Mouse (Mus musculus) layer of hippocampus, adult 18-20 months (tissue): ENCODE data around the gene Slc12a3. TPM values are rescaled to one million over a fixed set of nuclear protein-coding genes. Genes with fewer than 3 reads are reported as not detected.

Experiments used
- DNase-seq, 2 experiments: peaks; one replicate each; pipeline ENCODE4 v3.0.0; 2022; ENCODE audit warnings: low spot score in 2 of 2
- total RNA-seq, 2 experiments: library from RNA; stranded (reverse); gene quantifications; 2 replicates each; pipeline ENCODE4 v1.2.3; 2021

The Slc12a3 gene
- total RNA-seq, 2 experiments from 2014 or later, result 0.25 to 0.46 TPM

GRCm38 (mm10) chr8:94372955-94373599 is 44.1 kb downstream of the Slc12a3 start:
- no peak for DNase-seq

GRCm38 (mm10) chr8:94375551-94375991 is 46.6 kb downstream of the Slc12a3 start:
- no peak for DNase-seq

GRCm38 (mm10) chr8:94376176-94376575 is 47.2 kb downstream of the Slc12a3 start:
- no peak for DNase-seq

GRCm38 (mm10) chr8:94376580-94376979 is 47.6 kb downstream of the Slc12a3 start:
- DNase-seq, result no peak

DNA sequence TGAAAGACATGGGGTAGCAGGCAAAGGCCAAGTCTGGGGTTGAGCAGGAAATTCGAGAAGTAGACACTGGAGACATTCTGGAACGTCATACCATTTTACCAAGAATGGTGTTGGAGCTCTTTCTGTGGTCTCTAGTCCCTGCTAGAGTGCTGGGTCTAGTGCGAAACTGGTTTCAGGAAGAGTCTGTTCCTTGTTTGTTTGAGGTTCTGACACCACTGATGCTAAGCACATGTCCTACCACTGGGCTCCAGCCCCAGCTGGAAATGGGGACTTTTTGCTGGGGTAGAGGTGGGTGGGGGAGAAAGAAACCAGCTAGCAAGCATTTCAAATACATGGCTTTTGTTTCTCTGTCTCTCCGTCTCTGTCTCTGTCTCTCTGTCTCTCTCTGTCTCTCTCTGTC is 48.0 kb downstream of the Slc12a3 start:
- DNase-seq, result no peak

GRCm38 (mm10) chr8:94377714-94378205 is 48.8 kb downstream of the Slc12a3 start:
- DNase-seq, result no peak

- DNase-seq, result no peak
Observed at GRCm38 (mm10) chr8:94378763-94379415, 49.9 kb downstream of the Slc12a3 start.

GRCm38 (mm10) chr8:94379686-94380085 is 50.7 kb downstream of the Slc12a3 start:
- no peak for DNase-seq

DNA sequence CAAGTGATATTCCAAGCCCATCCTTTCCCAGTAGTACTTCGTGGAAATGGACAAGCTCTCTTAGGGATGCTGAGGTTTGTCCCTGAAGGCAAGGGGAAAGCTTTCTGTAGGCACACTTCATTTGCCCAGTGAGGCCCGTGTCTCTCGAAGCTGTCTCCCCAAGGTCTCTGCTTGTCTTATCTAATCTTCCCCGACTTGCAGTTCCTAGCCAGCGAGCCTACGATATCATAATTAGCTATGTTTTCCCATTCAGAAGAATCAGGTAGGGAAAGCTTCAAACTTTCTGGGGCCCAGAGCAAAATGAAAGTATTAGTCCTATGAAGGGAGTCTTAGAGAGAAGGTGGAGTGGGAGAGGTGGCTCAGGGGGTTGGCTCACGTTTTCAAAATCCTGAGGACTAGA is 55.2 kb downstream of the Slc12a3 start:
- no peak for DNase-seq

DNA sequence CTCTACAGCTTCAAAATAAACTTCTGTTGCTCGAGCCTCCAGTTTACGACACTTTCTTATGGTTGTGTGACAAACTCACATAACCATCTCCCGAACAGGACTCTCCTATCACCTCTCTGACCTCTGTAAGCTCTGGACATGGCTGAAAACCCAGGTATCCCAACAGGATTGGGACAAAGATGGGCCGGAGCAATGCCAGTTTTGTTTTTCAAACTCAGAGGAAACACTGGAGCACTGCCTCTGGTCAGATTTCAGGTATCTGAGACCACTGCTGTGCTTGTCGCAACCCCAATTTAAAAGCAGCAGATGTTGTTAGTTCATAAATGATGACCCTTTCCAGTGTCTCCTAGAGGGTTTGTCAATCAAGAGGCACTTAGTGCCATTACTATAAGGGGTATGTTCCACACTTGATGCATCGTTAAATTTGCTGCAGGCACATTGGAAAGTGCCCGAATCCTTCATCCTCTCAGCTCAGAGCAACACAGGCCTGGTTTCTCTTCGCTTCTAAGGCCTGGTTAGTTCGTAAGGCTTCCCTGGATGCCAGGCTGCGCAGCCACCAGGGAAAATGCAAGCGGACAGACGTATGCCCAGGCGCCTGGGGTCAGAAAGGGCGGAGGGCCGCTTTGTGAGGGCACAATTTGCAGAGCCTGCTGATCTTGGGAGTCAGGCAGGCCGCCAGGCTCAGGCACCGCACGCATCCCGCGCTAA is 56.7 kb downstream of the Slc12a3 start:
- no peak for DNase-seq

DNA sequence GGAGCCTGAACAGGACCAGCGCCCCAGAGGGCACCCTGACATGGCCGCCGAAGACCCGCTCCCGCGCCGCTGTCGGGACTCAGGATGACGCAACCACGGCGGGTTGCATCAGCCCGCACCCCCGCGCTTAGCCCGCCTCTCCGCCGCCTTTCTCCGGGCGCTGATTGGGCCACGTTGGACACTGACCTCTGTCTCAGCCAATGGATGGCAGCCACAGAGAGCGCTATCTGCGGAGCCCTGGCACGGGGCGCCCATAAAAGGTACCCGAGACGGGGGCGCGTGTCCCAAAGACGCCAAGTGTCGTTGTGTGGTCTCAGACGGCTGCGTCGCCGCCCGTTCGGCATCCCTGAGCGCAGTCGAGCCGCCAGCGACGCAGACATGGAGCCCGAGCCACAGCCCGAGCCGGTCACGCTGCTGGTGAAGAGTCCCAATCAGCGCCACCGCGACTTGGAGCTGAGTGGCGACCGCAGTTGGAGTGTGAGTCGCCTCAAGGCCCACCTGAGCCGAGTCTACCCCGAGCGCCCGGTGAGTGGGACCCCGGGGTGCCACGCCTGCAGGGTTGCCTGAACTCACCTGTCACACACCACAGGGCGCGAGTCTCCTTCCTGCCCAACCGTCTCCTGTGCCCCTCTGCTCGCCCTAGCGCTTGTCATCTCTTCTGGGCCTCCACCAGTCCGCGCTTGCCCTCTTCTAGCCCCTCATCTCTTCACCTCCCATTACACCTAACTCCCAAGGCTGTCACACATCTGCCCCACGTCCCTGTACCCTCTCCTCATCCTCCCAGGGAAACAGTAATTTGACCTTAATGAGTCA is 57.4 kb downstream of the Slc12a3 start, which contains the start of gene Herpud1:
Herpud1 (plus strand) TSS at position 225 of the 813 bp plus-strand sequence.
- DNase-seq, result peak; percentile 99

DNA sequence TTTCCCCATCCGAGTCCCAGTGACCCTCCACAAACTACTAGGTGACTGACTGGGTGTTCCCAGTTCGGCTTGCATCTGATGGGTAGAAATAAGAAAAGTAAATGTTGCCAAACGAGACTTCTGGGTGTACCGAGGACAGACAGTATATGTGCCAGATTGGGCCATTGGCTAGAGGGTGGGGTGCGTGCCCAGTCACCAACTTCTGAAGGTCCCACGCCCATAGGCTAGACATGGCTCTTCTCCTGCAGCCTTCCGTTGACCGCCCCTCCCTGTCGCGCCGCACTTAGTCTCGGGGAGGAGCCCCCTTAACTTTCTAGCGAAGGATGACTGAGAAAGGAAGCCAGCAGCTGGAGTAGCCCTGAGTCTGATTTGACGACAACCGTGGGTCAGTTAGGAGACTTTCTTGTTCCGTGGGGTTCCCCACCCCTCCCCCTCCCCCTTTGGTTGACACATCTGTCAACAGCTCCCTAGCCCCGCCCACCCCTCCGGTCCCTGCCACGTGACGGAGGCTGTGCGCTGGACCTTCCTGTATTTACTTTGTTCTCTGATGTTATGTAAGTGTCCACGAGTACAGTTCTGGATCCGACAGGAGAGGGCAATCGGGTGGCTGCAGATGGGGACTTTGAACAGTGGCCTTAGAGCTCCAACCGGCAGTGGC is 58.2 kb downstream of the Slc12a3 start:
- DNase-seq, result peak in 1 of 2 experiments; percentile 79

DNA sequence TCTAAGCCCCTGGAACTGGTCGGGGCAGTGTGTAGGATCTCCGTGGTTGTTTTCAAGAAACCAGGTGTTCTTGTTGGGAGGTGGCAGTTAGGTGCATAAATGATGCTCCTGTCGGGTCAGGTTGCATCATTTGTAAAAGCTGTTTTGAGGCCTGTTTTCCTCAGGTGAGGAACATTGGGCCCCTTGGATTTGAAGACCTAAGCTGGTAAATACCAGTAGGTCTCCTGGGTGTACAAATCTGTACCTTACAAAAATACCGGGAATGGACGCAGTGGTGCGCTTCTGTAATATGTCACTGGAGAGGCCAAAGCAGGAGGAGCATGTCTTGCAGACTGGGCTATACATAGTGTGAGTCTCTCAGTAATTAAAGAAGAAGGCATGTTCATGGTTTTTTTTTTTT is 58.8 kb downstream of the Slc12a3 start:
- no peak for DNase-seq

GRCm38 (mm10) chr8:94389531-94389930 is 60.5 kb downstream of the Slc12a3 start:
- DNase-seq, result no peak

DNA sequence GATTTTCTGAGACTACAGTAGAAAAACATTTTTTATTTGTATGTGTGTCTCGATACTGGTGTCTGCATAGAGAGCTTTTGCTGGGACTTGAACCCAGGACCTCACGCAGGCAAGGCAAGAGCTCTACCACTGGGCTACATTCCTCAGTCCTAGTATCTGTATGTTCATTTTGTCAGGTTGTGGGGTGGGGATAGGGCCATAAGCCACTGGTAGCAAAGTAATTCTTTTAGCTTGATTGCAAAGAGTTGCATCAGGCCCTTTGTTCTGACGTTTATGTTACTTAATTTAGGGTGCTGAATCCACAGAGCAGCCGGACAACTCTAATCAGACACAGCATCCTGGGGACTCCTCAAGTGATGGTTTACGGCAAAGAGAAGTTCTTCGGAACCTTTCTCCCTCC is 61.4 kb downstream of the Slc12a3 start:
- DNase-seq, result no peak

DNA sequence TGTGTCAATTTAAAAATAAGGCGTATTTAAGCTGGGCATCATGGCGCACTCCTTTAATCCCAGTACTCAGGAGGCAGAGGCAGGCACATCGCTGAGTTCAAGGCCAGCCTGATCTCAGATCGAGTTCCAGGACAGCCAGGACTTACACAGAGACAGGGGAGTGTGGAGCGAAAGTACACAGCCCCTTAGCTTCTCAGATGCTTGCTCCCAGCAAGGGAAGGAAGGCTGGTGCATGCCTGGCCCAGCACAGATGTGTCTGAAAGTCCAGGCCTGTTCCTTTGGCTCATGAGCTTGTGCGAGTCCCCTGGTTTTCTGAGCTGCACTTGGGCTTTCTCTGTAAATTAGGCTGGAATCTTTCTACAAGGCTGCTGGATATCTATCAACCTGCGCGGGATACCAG is 61.9 kb downstream of the Slc12a3 start:
- no peak for DNase-seq

DNA sequence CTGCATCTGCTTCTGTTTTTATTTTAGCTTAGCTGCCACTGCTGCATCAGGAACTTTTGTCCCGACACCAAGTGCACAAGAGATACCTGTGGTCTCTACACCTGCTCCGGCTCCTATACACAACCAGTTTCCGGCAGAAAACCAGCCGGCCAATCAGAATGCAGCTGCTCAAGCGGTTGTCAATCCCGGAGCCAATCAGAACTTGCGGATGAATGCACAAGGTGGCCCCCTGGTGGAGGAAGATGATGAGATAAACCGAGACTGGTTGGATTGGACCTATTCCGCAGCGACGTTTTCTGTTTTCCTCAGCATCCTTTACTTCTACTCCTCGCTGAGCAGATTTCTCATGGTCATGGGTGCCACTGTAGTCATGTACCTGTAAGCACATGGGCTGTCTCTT is 63.1 kb downstream of the Slc12a3 start:
- peak in 1 of 2 experiments; percentile 57 for DNase-seq

DNA sequence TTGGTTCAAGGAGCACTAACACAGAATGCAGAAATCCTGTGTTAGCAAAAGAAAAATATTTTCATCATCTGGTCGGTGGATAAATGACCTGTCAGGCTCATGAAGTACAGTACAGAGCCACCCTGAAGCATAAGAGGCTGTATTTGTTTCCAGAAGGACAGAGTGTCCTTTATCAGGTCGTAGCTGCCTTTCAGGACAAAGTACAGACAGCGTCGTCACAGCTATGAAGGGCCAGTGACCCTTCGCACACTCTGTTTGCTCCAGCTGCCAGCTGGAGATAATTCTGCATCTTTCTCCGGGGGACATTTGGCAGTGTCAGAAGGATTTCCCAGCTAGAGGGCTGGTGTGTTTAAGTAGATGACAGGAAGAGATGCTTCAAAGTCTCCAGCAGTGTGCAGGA is 63.6 kb downstream of the Slc12a3 start:
- DNase-seq, result no peak

GRCm38 (mm10) chr8:94395851-94396540 is 67.0 kb downstream of the Slc12a3 start:
- DNase-seq, result no peak
